Mouse (Mus musculus): Measurements from ENCODE around the gene Tagln2.

DNA sequence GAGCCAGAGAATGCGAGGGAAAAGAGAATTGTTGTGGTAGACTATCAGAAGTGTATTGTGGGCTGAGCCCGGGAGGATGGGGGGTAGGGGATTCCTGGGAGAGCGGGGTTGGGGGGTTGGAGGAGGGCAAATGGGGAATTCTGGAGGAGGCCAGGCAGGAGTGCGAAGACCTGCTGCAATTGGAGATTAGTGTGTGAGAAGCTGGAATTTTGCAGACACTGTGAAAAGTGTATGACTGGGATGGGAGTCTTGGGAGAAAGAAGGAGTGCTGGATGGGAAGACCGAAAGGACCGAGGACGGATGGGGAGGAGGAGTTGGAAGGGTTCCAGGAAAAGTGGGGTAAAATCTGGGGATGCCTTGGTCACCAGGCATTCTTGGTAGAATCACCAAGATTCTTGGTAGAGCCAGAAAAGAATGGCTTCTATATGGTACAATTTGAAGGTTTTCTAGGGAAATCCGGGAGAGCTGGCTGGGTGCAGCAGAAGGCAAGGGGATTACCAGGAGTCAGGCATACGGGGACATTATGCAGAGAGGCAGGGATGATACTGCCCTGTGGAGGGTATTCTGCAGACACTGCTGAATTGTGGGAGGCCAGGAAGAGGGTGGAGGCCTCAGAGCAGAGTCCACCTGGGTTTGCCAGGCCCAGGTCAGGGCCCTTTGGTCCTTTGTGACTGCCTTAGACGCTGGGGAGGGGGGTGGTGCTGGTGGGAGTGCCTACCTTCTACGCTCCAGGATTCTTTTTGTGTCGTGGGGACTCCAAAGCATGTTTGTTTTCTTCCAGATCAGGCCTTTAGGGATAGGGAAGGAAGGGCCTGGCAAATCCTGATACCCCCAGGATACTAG is 17.1 kb upstream of the Tagln2 start:
- TF ChIP-seq HCFC1 (IDR thresholded peaks at IDR 0.05; ENCODE audit: borderline replicate concordance, insufficient read depth, low read length) (no peak), ZNF384 (IDR thresholded peaks at IDR 0.05; ENCODE audit: low read depth, low read length) (no peak), CHD2 (IDR thresholded peaks at IDR 0.05; ENCODE audit: low read depth, low read length) (no peak), MAFK (IDR thresholded peaks at IDR 0.05; ENCODE audit: insufficient read depth, low read depth, low read length) (no peak), ZC3H11A (IDR thresholded peaks at IDR 0.05; ENCODE audit: borderline replicate concordance, low read depth, low read length) (no peak)

All from ES-E14 (cell line).